Mouse (Mus musculus) ZHBTc4 (cell line): ENCODE results near the gene Ercc6l.
"Not testable (repeated sequence)": the region's sequence is repeated elsewhere in the genome, so short reads cannot be mapped to it uniquely, and the experiment has no call there.

ENCODE experiments used
- DNase-seq: peaks from one replicate; pipeline ENCODE4 v3.0.0-alpha.2; 2011; ENCODE audit warnings: low read depth, low spot score

The Ercc6l gene

DNA sequence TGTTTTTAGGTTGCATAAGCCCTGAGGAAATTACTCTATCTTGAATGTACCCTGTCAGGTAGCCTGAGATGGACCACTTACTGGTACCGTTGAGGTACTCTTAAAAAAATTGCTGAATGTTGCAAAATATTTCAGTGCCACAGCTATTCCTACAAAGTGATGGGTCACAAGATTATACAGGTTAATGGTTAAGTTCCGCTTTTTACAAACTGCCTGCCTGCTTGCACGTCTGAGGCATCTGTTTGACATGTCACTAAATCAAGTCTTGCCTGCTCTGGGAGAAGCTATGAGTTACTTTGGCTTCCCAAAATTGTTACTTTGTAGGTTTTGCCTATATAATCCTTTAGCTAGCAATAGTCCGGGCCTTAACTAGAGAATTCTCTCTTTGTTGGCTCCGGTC, 47.5 kb downstream of the Ercc6l start:
- not testable (repeated sequence) for DNase-seq

DNA sequence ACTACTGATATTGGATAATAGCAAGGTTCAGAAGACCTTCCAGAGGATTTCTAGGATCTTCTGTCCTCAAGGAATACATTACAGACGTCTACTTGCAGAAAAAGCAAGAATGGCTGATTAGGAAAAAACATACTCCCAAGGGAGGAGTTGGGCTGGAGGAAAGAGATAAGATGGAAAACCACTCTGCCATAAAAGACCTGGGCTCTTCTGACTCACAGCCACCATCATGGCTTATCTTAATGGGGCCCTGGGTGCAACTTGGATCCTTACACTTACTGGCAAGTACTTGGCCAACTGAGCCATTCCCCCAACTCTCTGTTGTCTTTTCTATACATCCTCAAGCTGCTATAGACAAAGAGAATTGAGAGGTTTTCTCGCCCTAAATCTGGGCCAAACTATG, 53.1 kb downstream of the Ercc6l start:
- DNase-seq, result not testable (repeated sequence)

DNA sequence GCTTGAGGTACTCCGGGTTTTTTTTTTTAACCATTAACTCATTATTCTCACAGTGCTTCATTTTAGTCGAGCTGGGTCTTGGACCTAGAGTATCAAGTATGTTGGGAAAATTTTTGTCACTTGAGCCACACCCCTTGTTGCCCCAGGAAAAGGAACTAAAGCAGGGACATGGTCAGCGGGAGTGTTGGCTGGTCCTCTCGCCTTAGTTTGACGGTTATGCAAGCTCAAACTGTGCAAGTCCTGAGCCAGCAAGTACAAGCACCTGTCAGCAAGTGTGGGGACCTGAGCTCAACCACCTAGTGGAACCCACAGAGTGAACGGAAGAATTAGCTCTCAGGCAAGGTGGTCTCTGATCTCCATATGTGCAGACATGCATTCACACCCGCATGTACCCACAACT, 55.0 kb downstream of the Ercc6l start:
- no peak for DNase-seq

DNA sequence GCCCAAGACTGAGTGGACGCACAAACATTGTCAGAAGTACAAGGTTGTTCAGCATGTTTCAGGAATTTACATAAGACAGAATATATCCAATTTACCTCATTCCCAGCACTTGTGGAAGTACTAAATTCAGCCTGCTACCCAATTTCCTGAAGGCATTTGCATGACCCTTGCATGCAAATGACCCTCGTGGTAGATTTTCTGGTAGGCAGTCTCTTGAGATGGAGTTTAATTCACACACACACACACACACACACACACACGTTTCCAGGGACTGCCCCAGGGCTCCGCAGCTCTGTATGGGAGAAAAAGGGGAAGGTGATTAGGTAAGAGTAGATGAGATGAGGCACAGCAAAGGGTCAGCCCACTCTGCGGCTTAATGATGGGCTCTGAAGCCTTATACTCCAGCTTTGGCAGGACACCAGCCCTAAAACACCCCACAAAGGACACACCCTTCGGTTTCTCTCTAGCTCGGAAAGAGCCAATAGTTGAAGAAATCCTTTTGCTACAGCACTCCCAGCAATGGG, 62.4 kb downstream of the Ercc6l start:
- no peak for DNase-seq
